Mouse (Mus musculus): Measurements from ENCODE around the gene Gm19684. TPM values are rescaled to one million over a fixed set of nuclear protein-coding genes. Genes with fewer than 3 reads are reported as not detected.
"Not testable (repeated sequence)": the region's sequence is repeated elsewhere in the genome, so short reads cannot be mapped to it uniquely, and the experiment has no call there.

Gm19684 gene
- total and polyA plus RNA-seq, 3 experiments = 0.11 TPM; not detected in 2

- ATAC-seq (ENCODE audit: extremely low read depth, insufficient number of reproducible peaks, low FRiP score, poor library complexity, severe bottlenecking); H3K36me3 ChIP-seq (replicated peaks); DNase-seq (ENCODE audit: low spot score); H3K4me3 ChIP-seq (ENCODE audit: low read depth, low read length); H3K9me3 ChIP-seq (replicated peaks); H3K4me1 ChIP-seq (ENCODE audit: insufficient read depth, low read depth, low read length); H3K27me3 ChIP-seq (ENCODE audit: insufficient read depth, low read length): not testable (repeated sequence)
These were observed 7.7 kb downstream of the Gm19684 start, which contains the start of gene Gm7030 for GRCm38 (mm10) chr17:36128968-36129817. TSS of gene Gm7030 (minus strand) at chr17:36129425.

- DNase-seq (ENCODE audit: low spot score) (no peak), ATAC-seq (ENCODE audit: extremely low read depth, insufficient number of reproducible peaks, low FRiP score, poor library complexity, severe bottlenecking) (no peak)
- Histone ChIP-seq H3K36me3 (replicated peaks) (no peaks in the 10 kb centered on the region), H3K9me3 (replicated peaks) (no peaks in the 10 kb centered on the region), H3K4me3 (ENCODE audit: low read depth, low read length) (no peak overlapping the region), H3K4me1 (ENCODE audit: insufficient read depth, low read depth, low read length) (no peaks in the 10 kb centered on the region), H3K27me3 (ENCODE audit: insufficient read depth, low read length) (peaks cover 15% of the 10 kb centered on the region)
- TF ChIP-seq GATA1 (IDR thresholded peaks at IDR 0.05; ENCODE audit: borderline replicate concordance, low read length) = no peak
- TF ChIP-seq CTCF (IDR thresholded peaks at IDR 0.05; ENCODE audit: low read depth, low read length) = no peak
- TF ChIP-seq GATA2 (IDR thresholded peaks at IDR 0.05; ENCODE audit: borderline replicate concordance, low read depth, low read length) = no peak
These were observed 10.2 kb downstream of the Gm19684 start for GRCm38 (mm10) chr17:36131516-36132265.

- not testable (repeated sequence) for H3K9me3 ChIP-seq (replicated peaks); DNase-seq (ENCODE audit: low spot score); H3K4me1 ChIP-seq (ENCODE audit: insufficient read depth, low read depth, low read length); H3K4me3 ChIP-seq (ENCODE audit: low read depth, low read length); ATAC-seq (ENCODE audit: extremely low read depth, insufficient number of reproducible peaks, low FRiP score, poor library complexity, severe bottlenecking); H3K36me3 ChIP-seq (replicated peaks)
- peaks cover 21% of the 10 kb centered on the region for H3K27me3 ChIP-seq (ENCODE audit: insufficient read depth, low read length)
These were observed 14.1 kb downstream of the Gm19684 start for GRCm38 (mm10) chr17:36135421-36136231.

- H3K27me3 ChIP-seq (ENCODE audit: insufficient read depth, low read length) = peaks cover 21% of the 10 kb centered on the region
- not testable (repeated sequence) for H3K4me3 ChIP-seq (ENCODE audit: low read depth, low read length); DNase-seq (ENCODE audit: low spot score); H3K36me3 ChIP-seq (replicated peaks); H3K9me3 ChIP-seq (replicated peaks); H3K4me1 ChIP-seq (ENCODE audit: insufficient read depth, low read depth, low read length); ATAC-seq (ENCODE audit: extremely low read depth, insufficient number of reproducible peaks, low FRiP score, poor library complexity, severe bottlenecking)
These were observed 14.9 kb downstream of the Gm19684 start for GRCm38 (mm10) chr17:36136299-36136848.

GRCm38 (mm10) chr17:36145111-36145860, 23.8 kb downstream of the Gm19684 start:
- Histone ChIP-seq H3K4me1 (ENCODE audit: insufficient read depth, low read depth, low read length) (no peaks in the 10 kb centered on the region), H3K36me3 (replicated peaks) (no peaks in the 10 kb centered on the region), H3K9me3 (replicated peaks) (no peaks in the 10 kb centered on the region), H3K27me3 (ENCODE audit: insufficient read depth, low read length) (peaks cover 3% of the 10 kb centered on the region; the same call in 1 of the 2 replicates), H3K4me3 (ENCODE audit: low read depth, low read length) (no peak overlapping the region)
- DNase-seq (ENCODE audit: low spot score) (no peak), ATAC-seq (ENCODE audit: extremely low read depth, insufficient number of reproducible peaks, low FRiP score, poor library complexity, severe bottlenecking) (no peak)
- no peak for TF ChIP-seq GATA2 (IDR thresholded peaks at IDR 0.05; ENCODE audit: borderline replicate concordance, low read depth, low read length)
- no peak for TF ChIP-seq TAL1 (conservative IDR thresholded peaks at IDR 0.05; ENCODE audit: low read depth, low read length)
- no peak for TF ChIP-seq POLR2AphosphoS5 (IDR thresholded peaks at IDR 0.05; ENCODE audit: insufficient replicate concordance, low read depth, low read length)

- H3K4me1 ChIP-seq (ENCODE audit: insufficient read depth, low read depth, low read length); DNase-seq (ENCODE audit: low spot score); H3K27me3 ChIP-seq (ENCODE audit: insufficient read depth, low read length); ATAC-seq (ENCODE audit: extremely low read depth, insufficient number of reproducible peaks, low FRiP score, poor library complexity, severe bottlenecking); H3K36me3 ChIP-seq (replicated peaks); H3K4me3 ChIP-seq (ENCODE audit: low read depth, low read length); H3K9me3 ChIP-seq (replicated peaks): not testable (repeated sequence)
These were observed 24.3 kb downstream of the Gm19684 start for GRCm38 (mm10) chr17:36145861-36146156.

GRCm38 (mm10) chr17:36146937-36147336, 25.5 kb downstream of the Gm19684 start:
- ATAC-seq (ENCODE audit: extremely low read depth, insufficient number of reproducible peaks, low FRiP score, poor library complexity, severe bottlenecking); H3K36me3 ChIP-seq (replicated peaks); H3K4me3 ChIP-seq (ENCODE audit: low read depth, low read length); H3K4me1 ChIP-seq (ENCODE audit: insufficient read depth, low read depth, low read length); H3K9me3 ChIP-seq (replicated peaks); DNase-seq (ENCODE audit: low spot score); H3K27me3 ChIP-seq (ENCODE audit: insufficient read depth, low read length): not testable (repeated sequence)

- H3K27me3 ChIP-seq (ENCODE audit: insufficient read depth, low read length); DNase-seq (ENCODE audit: low spot score); H3K9me3 ChIP-seq (replicated peaks); H3K36me3 ChIP-seq (replicated peaks); H3K4me1 ChIP-seq (ENCODE audit: insufficient read depth, low read depth, low read length); ATAC-seq (ENCODE audit: extremely low read depth, insufficient number of reproducible peaks, low FRiP score, poor library complexity, severe bottlenecking); H3K4me3 ChIP-seq (ENCODE audit: low read depth, low read length): not testable (repeated sequence)
These were observed 27.0 kb downstream of the Gm19684 start for GRCm38 (mm10) chr17:36148468-36148867.

GRCm38 (mm10) chr17:36151200-36151599, 29.7 kb downstream of the Gm19684 start:
- H3K9me3 ChIP-seq (replicated peaks); H3K36me3 ChIP-seq (replicated peaks); ATAC-seq (ENCODE audit: extremely low read depth, insufficient number of reproducible peaks, low FRiP score, poor library complexity, severe bottlenecking); H3K27me3 ChIP-seq (ENCODE audit: insufficient read depth, low read length); DNase-seq (ENCODE audit: low spot score); H3K4me3 ChIP-seq (ENCODE audit: low read depth, low read length); H3K4me1 ChIP-seq (ENCODE audit: insufficient read depth, low read depth, low read length): not testable (repeated sequence)

Data from G1E (cell line).